Mouse (Mus musculus) neural tube, embryonic 15.5 days (tissue): ENCODE results near the gene Slc6a11. TPM values are rescaled to one million over a fixed set of nuclear protein-coding genes. Genes with fewer than 3 reads are reported as not detected.

Experiments
- ATAC-seq: fragments of 200-750 bp; cut with Nextera tagmentation; 2 replicates; pipeline ENCODE4 v1.8.0; 2017; ENCODE audit warnings: mild to moderate bottlenecking, moderate TSS enrichment, moderate library complexity; ENCODE audit not compliant: low FRiP score
- H3K27ac ChIP-seq: fragments of 300-500 bp; sonication (generic); replicated peaks from 2 replicates; pipeline ENCODE4 v1.5.1; 2015; ENCODE audit warnings: mild to moderate bottlenecking, inconsistent platforms
- H3K27me3 ChIP-seq: fragments of 300-500 bp; sonication (generic); replicated peaks from 2 replicates; pipeline ENCODE4 v1.6.1; 2015; ENCODE audit warnings: inconsistent platforms
- H3K36me3 ChIP-seq: fragments of 300-500 bp; sonication (generic); 2 replicates; pipeline ENCODE4 v1.6.1; 2015; ENCODE audit warnings: inconsistent platforms
- H3K4me1 ChIP-seq: fragments of 300-500 bp; sonication (generic); 2 replicates; pipeline ENCODE4 v1.6.1; 2015; ENCODE audit warnings: inconsistent platforms
- H3K4me2 ChIP-seq: fragments of 300-500 bp; sonication (generic); 2 replicates; pipeline ENCODE4 v1.6.1; 2015; ENCODE audit warnings: inconsistent platforms, mild to moderate bottlenecking, moderate library complexity
- H3K4me3 ChIP-seq: fragments of 300-500 bp; sonication (generic); replicated peaks from 2 replicates; pipeline ENCODE4 v1.5.1; 2015; ENCODE audit warnings: mild to moderate bottlenecking, inconsistent platforms
- H3K9ac ChIP-seq: fragments of 300-500 bp; sonication (generic); replicated peaks from 2 replicates; pipeline ENCODE4 v1.6.1; 2015; ENCODE audit warnings: mild to moderate bottlenecking, inconsistent platforms
- H3K9me3 ChIP-seq: fragments of 300-500 bp; sonication (generic); replicated peaks from 2 replicates; pipeline ENCODE4 v1.6.1; 2016; ENCODE audit warnings: inconsistent platforms
- WGBS: fragments of 180-500 bp; shearing (Covaris S2); methylation state at CpG from one replicate; pipeline ENCODE4 v1.1.7; 2015; ENCODE audit warnings: mixed read lengths; 5-methylcytosine and 5-hydroxymethylcytosine counted together
- polyA plus RNA-seq: library from polyadenylated mRNA; unstranded; fragments of >200 nt; fragmentation: Nextera tagmentation; extraction: Ambion mirVana; gene quantifications from 2 replicates; pipeline ENCODE4 v1.2.1, GENCODE M21; 2015

Gene Slc6a11
- polyA plus RNA-seq, 1 experiment from 2014 or later: 111 TPM

- no peak overlapping the region for H3K27ac ChIP-seq
- ATAC-seq: no peak
- 83% methylated on average over 2 of the region's 2 CpGs for WGBS
- H3K36me3 ChIP-seq: no peaks in the 10 kb centered on the region
- H3K9ac ChIP-seq: no peak overlapping the region
- H3K27me3 ChIP-seq: no peaks in the 10 kb centered on the region
- no peak overlapping the region for H3K4me3 ChIP-seq
- no peak overlapping the region for H3K4me2 ChIP-seq
- H3K9me3 ChIP-seq: no peaks in the 10 kb centered on the region
- peaks cover 49% of the 10 kb centered on the region for H3K4me1 ChIP-seq
Measured at GRCm38 (mm10) chr6:114269589-114269988, 138.5 kb downstream of the Slc6a11 start.

- Histone ChIP-seq H3K4me1 (peaks cover 46% of the 10 kb centered on the region), H3K4me2 (no peak overlapping the region), H3K27me3 (no peaks in the 10 kb centered on the region), H3K9ac (no peak overlapping the region), H3K36me3 (no peaks in the 10 kb centered on the region), H3K9me3 (no peaks in the 10 kb centered on the region), H3K27ac (no peak overlapping the region), H3K4me3 (no peak overlapping the region)
- no peak for ATAC-seq
- WGBS: 49% methylated on average over 5 of the region's 5 CpGs
Measured at GRCm38 (mm10) chr6:114270799-114271198, 139.8 kb downstream of the Slc6a11 start.

- Histone ChIP-seq H3K9me3 (no peaks in the 10 kb centered on the region), H3K36me3 (no peaks in the 10 kb centered on the region), H3K4me1 (peaks cover 36% of the 10 kb centered on the region), H3K4me3 (no peak overlapping the region), H3K27ac (no peak overlapping the region), H3K4me2 (no peak overlapping the region), H3K9ac (no peak overlapping the region), H3K27me3 (no peaks in the 10 kb centered on the region)
- WGBS: 65% methylated on average over 15 of the region's 15 CpGs
- ATAC-seq: 0 out of 2 replicates have a peak, but pooled peaks have one; percentile 2
Measured at GRCm38 (mm10) chr6:114272279-114272678, 141.2 kb downstream of the Slc6a11 start.

GRCm38 (mm10) chr6:114273997-114274728, 143.1 kb downstream of the Slc6a11 start:
- Histone ChIP-seq H3K27me3 (no peaks in the 10 kb centered on the region), H3K9me3 (no peaks in the 10 kb centered on the region), H3K9ac (no peak overlapping the region), H3K36me3 (no peaks in the 10 kb centered on the region), H3K4me2 (no peak overlapping the region), H3K27ac (peak overlapping the region; percentile 43), H3K4me3 (no peak overlapping the region), H3K4me1 (peaks cover 36% of the 10 kb centered on the region)
- peak; percentile 40; the same call in 1 of the 2 replicates for ATAC-seq
- WGBS: 36% methylated on average over 14 of the region's 14 CpGs

- Histone ChIP-seq H3K4me2 (no peak overlapping the region), H3K9ac (no peak overlapping the region), H3K36me3 (no peaks in the 10 kb centered on the region), H3K4me1 (peaks cover 29% of the 10 kb centered on the region), H3K4me3 (no peak overlapping the region), H3K9me3 (no peaks in the 10 kb centered on the region), H3K27me3 (peaks cover 1% of the 10 kb centered on the region; the same call in 1 of the 2 replicates), H3K27ac (no peak overlapping the region)
- no peak for ATAC-seq
- WGBS: 62% methylated on average over 8 of the region's 8 CpGs
Measured at GRCm38 (mm10) chr6:114275800-114276199, 144.8 kb downstream of the Slc6a11 start.

- ATAC-seq: peak; percentile 93
- H3K4me1 ChIP-seq: peaks cover 49% of the 10 kb centered on the region
Measured at GRCm38 (mm10) chr6:114282469-114283277, 151.6 kb downstream of the Slc6a11 start, which contains the start of gene Slc6a1. Gene Slc6a1, plus strand, starts transcription at chr6:114282635.

GRCm38 (mm10) chr6:114283278-114283770, 152.3 kb downstream of the Slc6a11 start:
- H3K4me3 ChIP-seq: peak overlapping the region; percentile 72
- peak overlapping the region; percentile 84 for H3K27ac ChIP-seq
- H3K4me2 ChIP-seq: peak overlapping the region; percentile 60
- peaks cover 55% of the 10 kb centered on the region for H3K4me1 ChIP-seq
- H3K9ac ChIP-seq: peak overlapping the region; percentile 89
- peaks cover 7% of the 10 kb centered on the region; the same call in 1 of the 2 replicates for H3K27me3 ChIP-seq
- H3K9me3 ChIP-seq: no peaks in the 10 kb centered on the region
- H3K36me3 ChIP-seq: no peaks in the 10 kb centered on the region
- ATAC-seq: no peak
- 6% methylated on average over 8 of the region's 8 CpGs for WGBS

More at GRCm38 (mm10) chr6:114282469-114283277, 151.6 kb downstream of the Slc6a11 start, which contains the start of gene Slc6a1:
- Histone ChIP-seq H3K9me3 (no peaks in the 10 kb centered on the region), H3K4me2 (peak within 1 kb of the TSS; percentile 60), H3K4me3 (peak within 1 kb of the TSS; percentile 72), H3K36me3 (no peaks in the 10 kb centered on the region), H3K27me3 (peaks cover 7% of the 10 kb centered on the region; the same call in 1 of the 2 replicates), H3K9ac (peak within 1 kb of the TSS; percentile 89), H3K27ac (peak within 1 kb of the TSS; percentile 84)
- 2% methylated on average over 51 of the region's 51 CpGs for WGBS

GRCm38 (mm10) chr6:114283927-114284703, 153.1 kb downstream of the Slc6a11 start:
- Histone ChIP-seq H3K9ac (peak overlapping the region; percentile 89), H3K36me3 (no peaks in the 10 kb centered on the region), H3K9me3 (no peaks in the 10 kb centered on the region), H3K4me3 (peak overlapping the region; percentile 72), H3K4me2 (peak overlapping the region; percentile 60), H3K27me3 (peaks cover 7% of the 10 kb centered on the region; the same call in 1 of the 2 replicates), H3K4me1 (peaks cover 61% of the 10 kb centered on the region), H3K27ac (peak overlapping the region; percentile 84)
- no peak for ATAC-seq
- WGBS: 27% methylated on average over 10 of the region's 10 CpGs

GRCm38 (mm10) chr6:114285424-114285823, 154.4 kb downstream of the Slc6a11 start:
- 27% methylated on average over 4 of the region's 4 CpGs for WGBS
- peak overlapping the region; percentile 60 for H3K4me2 ChIP-seq
- H3K27ac ChIP-seq: 0 out of 2 replicates have a peak overlapping the region, but pooled peaks have one; percentile 37

GRCm38 (mm10) chr6:114289106-114289505, 158.1 kb downstream of the Slc6a11 start:
- Histone ChIP-seq H3K36me3 (no peaks in the 10 kb centered on the region), H3K9me3 (no peaks in the 10 kb centered on the region), H3K27me3 (no peaks in the 10 kb centered on the region), H3K4me2 (peak overlapping the region; percentile 30; the same call in 1 of the 2 replicates), H3K4me3 (no peak overlapping the region), H3K9ac (no peak overlapping the region), H3K27ac (peak overlapping the region; percentile 76), H3K4me1 (peaks cover 93% of the 10 kb centered on the region)
- 8% methylated on average over 7 of the region's 7 CpGs for WGBS
- ATAC-seq: no peak

More at GRCm38 (mm10) chr6:114285424-114285823, 154.4 kb downstream of the Slc6a11 start:
- no peaks in the 10 kb centered on the region for H3K36me3 ChIP-seq
- peaks cover 74% of the 10 kb centered on the region for H3K4me1 ChIP-seq
- no peaks in the 10 kb centered on the region for H3K9me3 ChIP-seq
- H3K4me3 ChIP-seq: peak overlapping the region; percentile 72; the same call in 1 of the 2 replicates
- peaks cover 7% of the 10 kb centered on the region; the same call in 1 of the 2 replicates for H3K27me3 ChIP-seq
- H3K9ac ChIP-seq: no peak overlapping the region; the same call in 1 of the 2 replicates
- no peak for ATAC-seq
